Mouse (Mus musculus) CD4-positive, CD25-positive, alpha-beta regulatory T cell, adult 4 months (primary cell): ENCODE measurements around the gene Bmyc. TPM values are rescaled to one million over a fixed set of nuclear protein-coding genes. Genes with fewer than 3 reads are reported as not detected.
"Not testable (repeated sequence)": the region's sequence is repeated elsewhere in the genome, so short reads cannot be mapped to it uniquely, and the experiment has no call there.

Source experiments
- ATAC-seq: one replicate; pipeline ENCODE4 v1.8.0; 2017
- polyA plus RNA-seq, 2 experiments: library from polyadenylated mRNA; unstranded; fragments of 100-300 nt; shearing (Covaris generic); gene quantifications; one replicate each; pipeline ENCODE4 v1.2.1; 2017

The Bmyc gene
- polyA plus RNA-seq, 2 experiments from 2014 or later, result 100 to 127 TPM

- no peak for ATAC-seq
Observed at GRCm38 (mm10) chr2:25733199-25733930, 26.8 kb downstream of the Bmyc start.

- ATAC-seq, result not testable (repeated sequence)
Observed at GRCm38 (mm10) chr2:25736709-25737108, 30.2 kb downstream of the Bmyc start, which contains the start of gene Obp2b. Gene Obp2b (plus strand): TSS chr2:25737009.

GRCm38 (mm10) chr2:25741671-25742070 lies 35.1 kb downstream of the Bmyc start:
- ATAC-seq, result no peak

- no peak for ATAC-seq
Observed at GRCm38 (mm10) chr2:25754201-25754600, 47.7 kb downstream of the Bmyc start.

Other genes with a start within 250 kb of the Bmyc start
- gene Clic3, start 249.9 kb upstream of the Bmyc start, polyA plus RNA-seq, result 1 to 10 TPM; 1.2 to 2.2 TPM
- gene Paxx, start 245.6 kb upstream of the Bmyc start, polyA plus RNA-seq, result 100 to 1,000 TPM in 1 of 2 experiments, 10 to 100 TPM in 1; 74.7 to 102 TPM
- not detected for gene Ptgds, start 236.7 kb upstream of the Bmyc start, polyA plus RNA-seq
- not detected for gene Lcn12, start 212.8 kb upstream of the Bmyc start, polyA plus RNA-seq
- gene Fbxw5, start 206.0 kb upstream of the Bmyc start, polyA plus RNA-seq, result 100 to 1,000 TPM in 1 of 2 experiments, 10 to 100 TPM in 1; 60.7 to 143 TPM
- 1 to 10 TPM; 4.5 to 4.6 TPM for gene C8g, start 205.0 kb upstream of the Bmyc start, polyA plus RNA-seq
- 100 to 1,000 TPM in 1 of 2 experiments, 10 to 100 TPM in 1; 83.7 to 125 TPM for gene Traf2, start 159.8 kb upstream of the Bmyc start, polyA plus RNA-seq
- gene Edf1, start 148.9 kb upstream of the Bmyc start, polyA plus RNA-seq, result 100 to 1,000 TPM; 257 to 281 TPM
- gene Mamdc4, start 131.9 kb upstream of the Bmyc start, polyA plus RNA-seq, result 1 to 10 TPM; 1.6 to 4.7 TPM
- gene Phpt1, start 131.5 kb upstream of the Bmyc start, polyA plus RNA-seq, result 10 to 100 TPM; 53.9 to 66.8 TPM
- gene Ajm1, start 125.0 kb upstream of the Bmyc start, polyA plus RNA-seq, result not detected
- 10 to 100 TPM; 17.0 to 20.1 TPM for gene Rabl6, start 98.2 kb upstream of the Bmyc start, polyA plus RNA-seq
- gene Ccdc183, start 89.1 kb upstream of the Bmyc start, polyA plus RNA-seq, result not detected
- gene Tmem141, start 84.7 kb upstream of the Bmyc start, polyA plus RNA-seq, result under 1 TPM in 1 of 2 experiments, not detected in 1; 0.94 TPM
- 1 to 10 TPM; 1.8 to 3.5 TPM for gene Fcna, start 78.7 kb upstream of the Bmyc start, polyA plus RNA-seq
- not detected for gene Lcn8, start 53.6 kb upstream of the Bmyc start, polyA plus RNA-seq
- gene Lcn5, start 48.8 kb upstream of the Bmyc start, polyA plus RNA-seq, result not detected
- gene Lcn6, start 30.0 kb upstream of the Bmyc start, polyA plus RNA-seq, result not detected
- 1 to 10 TPM in 1 of 2 experiments, under 1 TPM in 1; 0.69 to 3.0 TPM for gene Lcn10, start 24.0 kb upstream of the Bmyc start, polyA plus RNA-seq
- not detected for gene Obp2a, start 6.7 kb upstream of the Bmyc start, polyA plus RNA-seq
- not detected for gene Obp2b, start 30.3 kb downstream of the Bmyc start, polyA plus RNA-seq
- not detected for gene Lcn3, start 58.8 kb downstream of the Bmyc start, polyA plus RNA-seq
- gene Lcn11, start 70.3 kb downstream of the Bmyc start, polyA plus RNA-seq, result not detected
- gene Gm13539, start 75.5 kb downstream of the Bmyc start, polyA plus RNA-seq, result not detected
- gene Glt6d1, start 109.1 kb downstream of the Bmyc start, polyA plus RNA-seq, result not detected
- not detected for gene Lcn9, start 116.4 kb downstream of the Bmyc start, polyA plus RNA-seq
- gene Sohlh1, start 140.5 kb downstream of the Bmyc start, polyA plus RNA-seq, result under 1 TPM in 1 of 2 experiments, not detected in 1; 0.58 TPM
- under 1 TPM; 0.05 to 0.24 TPM for gene Kcnt1, start 157.0 kb downstream of the Bmyc start, polyA plus RNA-seq